Mouse (Mus musculus) bone marrow, adult 2 months (tissue): Measurements from ENCODE around the gene Cbx7.

Experiments used
- CTCF ChIP-seq: fragments of 200-500 bp; IDR thresholded peaks from 2 replicates; pipeline ENCODE4 v1.5.1; 2011; ENCODE audit warnings: low read length, control low read depth; ENCODE audit not compliant: control insufficient read depth, insufficient read depth
- POLR2A ChIP-seq: fragments of 200-500 bp; IDR thresholded peaks from 2 replicates; pipeline ENCODE4 v1.6.1; 2011; ENCODE audit warnings: low read depth, mild to moderate bottlenecking, control low read depth, low read length, borderline replicate concordance; ENCODE audit not compliant: control insufficient read depth

- no peak for TF ChIP-seq POLR2A
- TF ChIP-seq CTCF: no peak
Observed at GRCm38 (mm10) chr15:79997988-79998387, 27.1 kb upstream of the Cbx7 start.
